Mouse (Mus musculus) midbrain, embryonic 13.5 days (tissue): Measurements from ENCODE around the gene Hebp1. TPM values are rescaled to one million over a fixed set of nuclear protein-coding genes. Genes with fewer than 3 reads are reported as not detected.
A peak's percentile ranks its signal among the peaks of the same experiment; 100 is the strongest.

ENCODE experiments used
- ATAC-seq: fragments of 200-750 bp; cut with Nextera tagmentation; 2 replicates; pipeline ENCODE4 v1.8.0; 2017; ENCODE audit warnings: mild to moderate bottlenecking, moderate TSS enrichment, moderate library complexity
- H3K27ac ChIP-seq: fragments of 300-500 bp; sonication (generic); 2 replicates; pipeline ENCODE4 v1.5.1; 2015; ENCODE audit warnings: inconsistent platforms, mild to moderate bottlenecking, moderate library complexity
- H3K27me3 ChIP-seq: fragments of 300-500 bp; sonication (generic); 2 replicates; pipeline ENCODE4 v1.6.1; 2015; ENCODE audit warnings: mild to moderate bottlenecking, inconsistent platforms
- H3K36me3 ChIP-seq: fragments of 300-500 bp; sonication (generic); 2 replicates; pipeline ENCODE4 v1.6.1; 2015; ENCODE audit warnings: mild to moderate bottlenecking, inconsistent platforms
- H3K4me1 ChIP-seq: fragments of 300-500 bp; sonication (generic); replicated peaks from 2 replicates; pipeline ENCODE4 v1.6.1; 2015; ENCODE audit warnings: inconsistent platforms
- H3K4me2 ChIP-seq: fragments of 300-500 bp; sonication (generic); replicated peaks from 2 replicates; pipeline ENCODE4 v1.6.1; 2015; ENCODE audit warnings: moderate library complexity, mild to moderate bottlenecking, inconsistent platforms
- H3K4me3 ChIP-seq: fragments of 300-500 bp; sonication (generic); replicated peaks from 2 replicates; pipeline ENCODE4 v1.5.1; 2015; ENCODE audit warnings: mild to moderate bottlenecking, inconsistent platforms
- H3K9ac ChIP-seq: fragments of 300-500 bp; sonication (generic); replicated peaks from 2 replicates; pipeline ENCODE4 v1.6.1; 2015; ENCODE audit warnings: mild to moderate bottlenecking, inconsistent platforms
- H3K9me3 ChIP-seq: fragments of 300-500 bp; sonication (generic); 2 replicates; pipeline ENCODE4 v1.6.1; 2016; ENCODE audit warnings: mild to moderate bottlenecking, inconsistent platforms
- WGBS: fragments of 180-500 bp; shearing (Covaris S2); methylation state at CpG from one replicate; pipeline ENCODE4 v1.1.7; 2015; 5-methylcytosine and 5-hydroxymethylcytosine counted together
- polyA plus RNA-seq: library from polyadenylated mRNA; unstranded; fragments of >200 nt; fragmentation: Nextera tagmentation; extraction: Ambion mirVana; gene quantifications from 2 replicates; pipeline ENCODE4 v1.2.1, GENCODE M21; 2015

Hebp1 gene
- polyA plus RNA-seq, 1 experiment from 2014 or later, result 3.4 TPM

DNA sequence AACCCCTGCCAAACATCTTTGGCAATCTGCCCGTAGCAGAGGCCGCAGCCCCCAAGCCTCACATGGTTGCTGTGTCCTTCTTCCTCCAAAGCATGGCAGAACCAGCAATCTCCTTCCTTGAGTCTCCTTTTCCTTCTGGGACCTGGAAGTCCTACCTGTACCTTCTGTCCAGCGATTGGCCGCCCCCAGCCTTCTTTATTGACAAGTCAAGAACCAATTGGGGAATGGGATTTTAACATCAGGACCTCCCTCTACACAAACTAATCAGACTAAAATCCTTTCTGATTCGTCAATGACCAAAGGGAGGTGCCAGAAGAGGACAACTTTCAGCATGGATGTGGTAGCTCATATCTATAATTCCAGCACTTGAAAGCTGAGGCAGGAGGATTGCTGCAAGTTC, 22.1 kb upstream of the Hebp1 start:
- ATAC-seq, result no peak
- no peaks in the 10 kb centered on the region for H3K27me3 ChIP-seq
- peaks cover 49% of the 10 kb centered on the region for H3K36me3 ChIP-seq
- H3K4me3 ChIP-seq, result no peak overlapping the region
- H3K9me3 ChIP-seq, result no peaks in the 10 kb centered on the region
- WGBS, result 91% methylated on average over 5 of the region's 5 CpGs
- H3K27ac ChIP-seq, result no peak overlapping the region
- H3K4me2 ChIP-seq, result no peak overlapping the region
- H3K9ac ChIP-seq, result no peak overlapping the region
- peaks cover 10% of the 10 kb centered on the region for H3K4me1 ChIP-seq

DNA sequence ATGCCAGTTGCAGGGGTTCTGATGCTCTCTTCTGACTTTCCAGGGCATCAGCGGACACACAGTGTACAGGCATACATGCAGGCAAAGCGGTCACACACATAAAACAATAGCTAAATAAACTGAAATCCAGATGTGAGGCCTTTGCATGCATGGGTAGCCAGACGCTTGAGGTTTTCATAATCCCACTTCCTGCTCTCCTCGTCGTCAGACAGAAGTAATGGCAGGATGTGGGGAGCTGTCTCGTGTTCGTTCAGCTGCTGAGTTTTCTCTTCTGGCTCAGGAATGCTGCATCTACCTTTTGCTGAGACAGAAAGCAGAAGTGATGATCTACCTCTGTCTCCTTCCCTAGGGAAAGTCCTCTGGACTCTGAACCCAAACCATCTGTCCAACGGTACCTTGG, 20.5 kb upstream of the Hebp1 start:
- H3K4me1 ChIP-seq, result peaks cover under 1% of the 10 kb centered on the region; the same call in 1 of the 2 replicates
- no peak overlapping the region for H3K4me3 ChIP-seq
- H3K27me3 ChIP-seq, result no peaks in the 10 kb centered on the region
- WGBS, result 80% methylated on average over 8 of the region's 8 CpGs
- H3K4me2 ChIP-seq, result no peak overlapping the region
- no peak overlapping the region for H3K27ac ChIP-seq
- H3K9me3 ChIP-seq, result no peaks in the 10 kb centered on the region
- no peak overlapping the region for H3K9ac ChIP-seq
- ATAC-seq, result no peak
- H3K36me3 ChIP-seq, result peaks cover 63% of the 10 kb centered on the region

DNA sequence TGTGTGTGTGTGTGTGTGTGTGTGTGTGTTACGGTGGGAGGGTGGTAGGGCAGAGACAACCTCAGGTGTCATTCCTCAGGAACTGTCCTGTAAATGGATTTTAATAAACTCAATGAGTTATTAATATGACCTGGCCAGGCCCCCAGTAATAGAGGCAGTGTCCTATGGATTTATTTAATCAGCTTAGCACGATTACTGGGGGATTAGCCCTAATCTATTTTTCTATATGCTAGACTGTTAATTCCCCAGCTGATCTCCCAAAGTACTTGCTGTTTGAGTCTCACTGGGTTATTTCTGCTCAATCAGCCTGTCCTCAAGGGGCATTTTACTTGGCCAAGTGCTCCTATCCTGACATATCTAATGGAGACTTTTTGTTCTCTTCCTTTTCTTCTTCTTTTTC, 14.8 kb upstream of the Hebp1 start:
- 53% methylated on average over 1 of the region's 2 CpGs for WGBS
- no peaks in the 10 kb centered on the region for H3K27me3 ChIP-seq
- no peak overlapping the region for H3K4me2 ChIP-seq
- ATAC-seq, result no peak
- H3K4me3 ChIP-seq, result no peak overlapping the region
- peaks cover 34% of the 10 kb centered on the region for H3K36me3 ChIP-seq
- no peak overlapping the region for H3K9ac ChIP-seq
- H3K4me1 ChIP-seq, result 0 out of 2 replicates have a peak, but pooled peaks cover 2% of the 10 kb centered on the region
- no peaks in the 10 kb centered on the region for H3K9me3 ChIP-seq
- H3K27ac ChIP-seq, result no peak overlapping the region

DNA sequence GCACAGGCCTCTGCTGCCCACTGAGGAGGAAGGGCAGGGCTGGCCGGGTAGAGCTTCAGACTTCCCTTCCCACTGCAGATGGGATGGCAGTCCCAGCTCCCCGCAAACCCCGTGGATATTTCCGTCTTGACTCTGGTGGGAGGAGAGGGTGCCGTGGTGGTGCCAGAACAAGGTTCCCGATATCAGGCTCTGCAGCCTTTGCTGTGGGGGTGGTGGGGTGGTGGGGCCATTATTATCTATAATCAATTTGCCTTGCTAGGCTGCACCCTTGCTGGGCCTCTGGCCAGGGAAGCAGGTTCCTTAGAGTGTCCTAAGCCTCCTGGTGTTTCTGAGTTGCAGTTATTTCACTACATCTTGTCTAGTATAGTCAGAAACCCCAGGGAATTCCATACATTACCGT, 13.3 kb upstream of the Hebp1 start:
- Histone ChIP-seq H3K27me3 (no peaks in the 10 kb centered on the region), H3K36me3 (peaks cover 24% of the 10 kb centered on the region), H3K4me2 (no peak overlapping the region), H3K4me1 (0 out of 2 replicates have a peak, but pooled peaks cover 2% of the 10 kb centered on the region), H3K4me3 (no peak overlapping the region), H3K27ac (no peak overlapping the region), H3K9me3 (no peaks in the 10 kb centered on the region), H3K9ac (no peak overlapping the region)
- 78% methylated on average over 7 of the region's 7 CpGs for WGBS
- no peak for ATAC-seq

DNA sequence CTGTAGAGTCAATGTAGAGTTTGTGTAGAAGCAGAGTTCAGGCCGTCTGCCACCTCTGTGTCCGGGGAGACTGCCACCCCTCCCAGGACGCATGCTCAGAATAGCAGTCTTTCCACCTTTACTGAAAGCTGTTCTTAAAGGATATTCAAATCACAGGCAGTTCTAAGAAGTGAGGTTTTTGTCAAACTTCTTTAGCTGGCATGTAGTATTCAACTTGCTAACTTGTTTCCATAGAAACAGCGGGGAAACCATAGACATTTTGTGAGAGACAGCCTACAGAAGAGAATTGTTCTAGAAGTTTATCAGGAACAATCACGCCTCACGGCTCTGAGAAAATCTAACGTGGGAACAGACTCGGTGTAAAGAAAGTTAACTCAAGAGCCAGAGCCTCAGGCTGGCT, 9.1 kb upstream of the Hebp1 start:
- H3K4me2 ChIP-seq, result no peak overlapping the region
- peaks cover 4% of the 10 kb centered on the region for H3K36me3 ChIP-seq
- H3K4me1 ChIP-seq, result 0 out of 2 replicates have a peak, but pooled peaks cover 6% of the 10 kb centered on the region
- no peaks in the 10 kb centered on the region for H3K27me3 ChIP-seq
- no peaks in the 10 kb centered on the region for H3K9me3 ChIP-seq
- no peak for ATAC-seq
- H3K4me3 ChIP-seq, result no peak overlapping the region
- no peak overlapping the region for H3K27ac ChIP-seq
- 28% methylated on average over 8 of the region's 8 CpGs for WGBS
- no peak overlapping the region for H3K9ac ChIP-seq

DNA sequence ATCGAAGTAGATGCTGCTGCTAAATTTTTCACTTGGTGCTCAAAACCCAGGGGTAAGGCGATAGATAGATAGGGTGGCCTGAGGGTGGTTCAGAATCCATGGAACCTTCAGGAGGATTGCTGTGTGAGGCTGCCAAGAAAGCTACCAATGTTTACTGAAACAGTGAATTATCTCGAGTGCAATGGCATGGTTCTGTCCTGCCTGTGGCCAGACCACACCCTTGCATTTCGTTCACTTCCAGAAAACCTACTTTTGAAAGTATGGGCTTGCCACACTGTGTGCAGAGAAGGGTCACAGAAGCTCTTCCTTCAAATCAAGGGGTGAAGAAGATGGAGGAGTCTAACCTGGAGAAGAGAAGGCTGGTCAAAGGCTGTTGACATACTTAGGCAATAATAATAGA, 8.0 kb upstream of the Hebp1 start:
- Histone ChIP-seq H3K9me3 (no peaks in the 10 kb centered on the region), H3K27ac (no peak overlapping the region), H3K4me1 (0 out of 2 replicates have a peak, but pooled peaks cover 4% of the 10 kb centered on the region), H3K4me3 (no peak overlapping the region), H3K4me2 (no peak overlapping the region), H3K9ac (no peak overlapping the region), H3K36me3 (peaks cover 4% of the 10 kb centered on the region), H3K27me3 (no peaks in the 10 kb centered on the region)
- ATAC-seq, result no peak
- 87% methylated on average over 4 of the region's 4 CpGs for WGBS

DNA sequence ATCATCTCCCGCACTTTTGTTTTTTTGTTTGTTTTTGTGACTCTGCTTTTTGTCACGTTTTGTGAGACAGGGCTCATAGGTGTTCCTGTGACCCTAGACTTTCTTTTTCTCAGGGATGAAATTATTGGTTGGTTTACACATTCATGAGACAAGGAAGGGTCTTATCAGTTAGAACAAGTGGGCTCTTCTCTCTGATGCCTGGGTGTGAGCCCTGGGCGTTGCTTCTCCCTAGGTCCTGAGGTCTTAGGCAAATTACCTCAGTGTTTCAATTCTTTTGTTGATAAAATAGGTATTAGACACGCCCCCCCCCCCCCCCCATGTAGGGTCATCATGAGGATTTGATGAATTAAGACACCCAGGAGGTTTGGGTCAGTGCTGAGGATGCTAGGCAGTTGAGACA, 7.0 kb upstream of the Hebp1 start:
- 73% methylated on average over 4 of the region's 4 CpGs for WGBS
- H3K4me3 ChIP-seq, result no peak overlapping the region
- H3K27me3 ChIP-seq, result no peaks in the 10 kb centered on the region
- ATAC-seq, result no peak
- H3K4me1 ChIP-seq, result peaks cover 7% of the 10 kb centered on the region
- H3K9me3 ChIP-seq, result no peaks in the 10 kb centered on the region
- H3K4me2 ChIP-seq, result no peak overlapping the region
- no peak overlapping the region for H3K9ac ChIP-seq
- H3K27ac ChIP-seq, result no peak overlapping the region
- H3K36me3 ChIP-seq, result peaks cover 4% of the 10 kb centered on the region

DNA sequence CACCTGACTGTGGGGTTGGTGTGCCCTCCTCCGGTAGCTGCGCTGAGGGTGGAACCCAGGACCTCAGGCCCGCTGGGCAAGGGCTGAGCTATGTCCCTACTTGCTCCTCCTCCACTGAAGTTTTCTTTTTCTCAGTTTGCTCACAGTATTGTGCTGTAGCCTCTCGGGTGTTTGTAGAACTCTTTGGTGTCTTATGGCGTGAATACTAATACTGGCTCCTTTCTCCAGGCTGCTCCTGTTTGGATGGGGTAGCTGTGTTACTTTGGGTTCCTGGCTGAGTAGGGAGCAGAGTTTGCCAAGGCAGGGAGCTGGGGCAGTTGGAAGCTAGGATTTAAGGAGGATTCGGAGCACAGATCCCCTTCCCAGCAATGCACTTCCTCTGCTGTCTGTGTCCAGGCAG, 5.9 kb upstream of the Hebp1 start:
- Histone ChIP-seq H3K9me3 (no peaks in the 10 kb centered on the region), H3K4me1 (peaks cover 18% of the 10 kb centered on the region), H3K9ac (no peak overlapping the region), H3K36me3 (no peaks in the 10 kb centered on the region), H3K4me2 (no peak overlapping the region), H3K4me3 (no peak overlapping the region), H3K27ac (peak overlapping the region; percentile 45; the same call in 1 of the 2 replicates), H3K27me3 (no peaks in the 10 kb centered on the region)
- 59% methylated on average over 6 of the region's 6 CpGs for WGBS
- ATAC-seq, result peak; percentile 34

DNA sequence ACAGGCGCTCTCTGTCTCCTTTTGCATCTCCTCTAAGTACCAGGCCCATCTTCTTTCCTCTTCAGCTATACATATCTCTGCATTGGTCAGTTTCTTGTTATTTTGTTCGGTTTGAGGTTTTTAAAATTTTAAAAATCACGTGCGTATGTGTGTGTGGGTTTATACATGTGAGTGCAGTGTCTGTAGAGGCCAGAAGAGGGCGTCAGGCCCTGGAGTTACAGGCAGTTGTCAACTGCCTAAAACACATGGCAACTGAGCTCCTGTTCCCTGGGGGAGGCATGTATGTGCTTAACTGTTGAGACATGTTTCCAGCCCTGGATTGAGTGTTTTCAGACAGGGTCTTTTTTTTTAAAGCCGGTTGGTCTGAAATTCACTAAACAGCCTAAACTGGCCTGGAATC, 4.8 kb upstream of the Hebp1 start:
- Histone ChIP-seq H3K9me3 (no peaks in the 10 kb centered on the region), H3K36me3 (no peaks in the 10 kb centered on the region), H3K9ac (no peak overlapping the region), H3K4me2 (no peak overlapping the region), H3K27ac (no peak overlapping the region), H3K4me1 (peaks cover 24% of the 10 kb centered on the region), H3K27me3 (no peaks in the 10 kb centered on the region), H3K4me3 (no peak overlapping the region)
- no peak for ATAC-seq
- WGBS, result 88% methylated on average over 6 of the region's 6 CpGs

DNA sequence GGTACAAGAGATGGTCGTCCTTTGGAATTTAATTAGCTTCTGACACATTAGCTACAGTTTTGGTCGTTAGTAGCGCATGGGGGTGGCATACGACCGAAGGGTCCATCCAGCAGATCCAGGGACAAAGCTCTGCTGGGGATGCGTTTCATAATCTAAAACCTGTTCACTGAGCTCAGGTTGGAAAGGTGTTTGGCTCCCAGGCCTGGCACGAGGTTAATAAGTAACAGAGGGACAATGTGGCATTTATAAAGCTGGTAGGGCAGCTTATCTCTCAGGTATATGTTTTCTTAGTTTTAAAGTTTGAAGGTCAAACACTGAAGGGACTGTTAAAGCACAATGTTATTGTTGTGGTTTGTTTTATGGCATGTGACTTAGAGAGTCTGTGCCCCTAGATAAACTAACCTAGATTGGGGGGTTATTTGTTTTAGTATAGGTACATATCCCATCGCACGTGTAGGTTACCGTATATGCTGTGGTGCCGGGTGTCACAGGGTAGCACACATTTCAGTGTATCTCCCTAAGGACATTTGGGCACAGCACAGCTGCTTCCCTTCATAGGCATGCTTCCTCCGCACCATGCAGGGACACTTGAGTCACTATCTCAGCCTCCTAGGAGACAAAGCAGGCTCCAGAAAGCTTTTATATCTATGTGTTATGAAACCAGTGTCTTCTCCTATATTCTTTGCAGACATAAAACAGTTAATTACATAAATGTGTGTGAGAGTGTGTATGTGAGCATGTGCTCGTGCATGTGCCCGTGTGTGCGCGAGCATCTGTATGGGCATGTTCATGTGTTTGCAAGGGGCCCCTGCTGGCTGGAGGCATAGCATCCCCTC, 2.5 kb upstream of the Hebp1 start:
- no peak overlapping the region for H3K9ac ChIP-seq
- WGBS, result 89% methylated on average over 16 of the region's 16 CpGs

DNA sequence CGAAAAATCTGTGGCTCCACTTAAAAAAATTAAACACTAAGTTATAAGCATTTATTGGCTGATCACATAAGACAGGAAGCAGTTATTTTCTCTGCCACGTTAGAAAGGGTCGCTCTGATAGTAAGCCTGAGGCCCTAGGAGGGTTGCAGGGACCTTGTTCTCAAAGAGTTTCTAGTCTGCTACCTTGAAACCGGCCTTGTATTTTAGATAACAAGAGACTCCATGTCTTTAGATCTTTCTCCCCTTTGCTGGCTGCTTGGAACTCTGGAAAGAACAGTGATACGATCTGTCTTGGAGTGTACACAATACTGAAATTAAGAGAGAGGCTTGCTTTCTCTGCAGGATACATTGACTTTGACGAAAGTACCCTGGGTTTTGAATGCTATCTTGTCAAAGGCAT, 904 bp upstream of the Hebp1 start:
- Histone ChIP-seq H3K4me1 (peaks cover 29% of the 10 kb centered on the region), H3K9me3 (no peaks in the 10 kb centered on the region), H3K4me2 (peak overlapping the region; percentile 91), H3K27ac (peak overlapping the region; percentile 88), H3K4me3 (peak overlapping the region; percentile 82), H3K9ac (peak overlapping the region; percentile 88), H3K36me3 (no peaks in the 10 kb centered on the region), H3K27me3 (peaks cover 16% of the 10 kb centered on the region)
- ATAC-seq, result no peak
- 45% methylated on average over 6 of the region's 6 CpGs for WGBS

More for the DNA sequence above, 2.5 kb upstream of the Hebp1 start:
- ATAC-seq, result no peak
- no peak overlapping the region for H3K4me2 ChIP-seq
- no peak overlapping the region for H3K27ac ChIP-seq
- no peaks in the 10 kb centered on the region for H3K36me3 ChIP-seq
- H3K4me3 ChIP-seq, result no peak overlapping the region
- peaks cover 27% of the 10 kb centered on the region for H3K4me1 ChIP-seq
- H3K9me3 ChIP-seq, result no peaks in the 10 kb centered on the region
- H3K27me3 ChIP-seq, result peaks cover 11% of the 10 kb centered on the region

DNA sequence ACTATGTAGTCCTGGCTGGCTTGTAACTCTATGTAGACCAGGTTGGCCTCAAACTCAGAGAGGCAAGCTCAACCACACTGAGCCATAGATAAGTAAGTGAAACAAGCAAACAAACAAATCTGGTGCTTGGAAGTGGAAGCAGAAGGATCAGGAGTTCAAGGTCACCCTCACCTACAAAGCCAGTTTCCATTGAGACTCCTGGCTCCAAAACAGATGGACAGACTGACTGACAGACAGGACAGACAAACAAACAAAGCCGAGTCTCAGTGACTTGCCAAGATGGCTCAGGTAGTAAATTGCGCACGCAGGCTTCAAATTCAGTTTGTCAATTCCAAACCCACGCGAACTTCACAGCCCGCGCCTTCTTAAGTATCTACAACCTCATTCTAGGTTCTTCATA, 376 bp downstream of the Hebp1 start:
- peak overlapping the region; percentile 82 for H3K4me3 ChIP-seq
- H3K36me3 ChIP-seq, result no peaks in the 10 kb centered on the region
- H3K27ac ChIP-seq, result no peak overlapping the region
- H3K27me3 ChIP-seq, result peaks cover 16% of the 10 kb centered on the region
- peak overlapping the region; percentile 91 for H3K4me2 ChIP-seq
- H3K9me3 ChIP-seq, result no peaks in the 10 kb centered on the region
- 21% methylated on average over 7 of the region's 7 CpGs for WGBS
- peaks cover 33% of the 10 kb centered on the region for H3K4me1 ChIP-seq
- H3K9ac ChIP-seq, result peak overlapping the region; percentile 88
- no peak for ATAC-seq

DNA sequence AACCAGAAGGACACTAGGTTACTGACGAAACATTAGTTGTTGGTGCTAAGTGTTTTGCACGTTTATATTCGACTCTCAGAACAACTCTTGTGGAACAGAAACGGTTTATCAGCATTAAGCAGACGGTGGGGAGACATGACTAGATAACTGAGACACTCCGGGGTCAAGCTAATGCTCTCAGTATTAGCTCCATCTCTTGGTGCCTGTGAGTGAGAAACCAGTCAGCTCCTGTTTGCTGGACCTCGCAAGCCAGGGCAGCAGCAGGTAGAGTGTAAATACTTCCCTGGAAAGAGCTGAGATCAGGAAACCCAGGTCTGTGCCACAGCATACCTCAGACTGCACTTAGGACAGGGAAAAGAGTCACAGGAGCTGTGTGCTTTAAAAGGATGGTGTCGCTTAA, 1.1 kb downstream of the Hebp1 start:
- H3K36me3 ChIP-seq, result no peaks in the 10 kb centered on the region
- H3K9me3 ChIP-seq, result no peaks in the 10 kb centered on the region
- no peak overlapping the region for H3K4me2 ChIP-seq
- peaks cover 33% of the 10 kb centered on the region for H3K4me1 ChIP-seq
- 82% methylated on average over 8 of the region's 8 CpGs for WGBS
- no peak overlapping the region for H3K9ac ChIP-seq
- ATAC-seq, result no peak
- peaks cover 16% of the 10 kb centered on the region for H3K27me3 ChIP-seq
- H3K4me3 ChIP-seq, result no peak overlapping the region
- no peak overlapping the region for H3K27ac ChIP-seq
